Mouse (Mus musculus) layer of hippocampus, postnatal 10 days (tissue): Measurements from ENCODE around the gene Egr4. TPM values are rescaled to one million over a fixed set of nuclear protein-coding genes. Genes with fewer than 3 reads are reported as not detected.
A peak's percentile ranks its signal among the peaks of the same experiment; 100 is the strongest.

ENCODE experiments used
- DNase-seq, 2 experiments: peaks; one replicate each; pipeline ENCODE4 v3.0.0; 2021; ENCODE audit warnings: low spot score in 2 of 2
- long read RNA-seq: library from polyadenylated mRNA; stranded (forward); transcript quantifications from one replicate; pipeline ENCODE4 v2.0.0, GENCODE M21; 2023
- total RNA-seq, 2 experiments: library from RNA; stranded (reverse); gene quantifications; 2 replicates each; pipeline ENCODE4 v1.2.3; 2021

Gene Egr4
- 10 to 100 TPM; 21.3 to 22.5 TPM for total RNA-seq
- long read RNA-seq, transcript Egr4-201 (2 exons, 2,148 nt) = major isoform, 31 of 45 reads
- long read RNA-seq, partial matches to known transcripts = 0 of 45 reads
- long read RNA-seq, other reads (novel, unspliced or antisense) = 14 of 45 reads

GRCm38 (mm10) chr6:85513531-85513910, at the start of gene Egr4:
Egr4 (minus strand) TSS chr6:85513589.
- peak; percentile 75 to 82 for DNase-seq

DNA sequence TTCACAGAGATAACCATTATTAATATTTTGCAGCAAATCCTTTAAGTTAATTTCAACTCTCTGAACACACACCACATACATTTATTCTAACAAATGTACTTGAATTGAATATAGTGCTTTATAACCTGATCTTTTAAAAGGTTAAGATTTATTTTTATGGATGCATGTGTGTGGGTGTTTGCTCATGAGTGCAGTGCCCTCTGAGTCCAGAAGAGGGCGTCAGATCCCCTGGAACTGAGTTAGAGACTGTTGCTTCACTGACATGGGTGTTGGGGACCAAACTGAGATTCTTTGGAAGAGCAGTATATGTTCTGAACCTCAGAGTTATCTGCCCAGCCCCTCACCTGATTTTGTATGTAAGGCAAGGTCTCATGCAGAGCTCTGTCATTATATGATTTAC, 49.0 kb upstream of the Egr4 start:
- no peak for DNase-seq

GRCm38 (mm10) chr6:85547642-85548041, 34.3 kb upstream of the Egr4 start:
- DNase-seq = no peak

DNA sequence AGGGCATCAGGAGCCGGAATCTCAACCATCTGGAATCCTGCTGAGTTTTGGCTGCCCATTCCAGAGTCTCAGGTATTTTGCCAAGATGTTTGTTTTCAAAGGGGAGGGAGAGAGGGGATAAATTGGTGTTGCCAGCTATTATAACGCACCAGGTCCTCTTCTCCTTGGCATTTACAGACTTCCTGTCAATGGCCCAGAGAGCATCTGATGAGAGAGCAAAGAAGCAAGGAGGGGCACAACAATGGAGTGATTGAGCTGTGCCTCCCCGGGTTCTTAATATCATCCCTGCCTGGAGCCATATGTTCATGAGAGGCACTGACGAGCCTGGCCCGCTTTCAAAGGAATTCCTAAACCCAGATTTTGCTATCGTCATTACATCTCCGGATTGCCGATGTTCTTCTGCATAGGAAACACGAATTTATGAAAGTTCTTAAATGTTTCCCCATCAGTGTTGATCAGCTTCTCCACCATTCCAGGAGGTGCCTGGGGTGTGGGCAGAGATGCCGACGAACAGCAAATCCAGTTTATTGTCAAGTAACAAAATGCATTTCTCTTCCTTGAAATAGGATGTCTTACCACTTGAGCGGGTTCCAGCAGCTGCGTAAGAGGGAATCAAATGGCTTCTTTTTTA, 31.0 kb upstream of the Egr4 start:
- DNase-seq = peak; percentile 26 to 34

- no peak for DNase-seq
Observed at GRCm38 (mm10) chr6:85543351-85544175, 30.2 kb upstream of the Egr4 start.

- DNase-seq = no peak
Observed at GRCm38 (mm10) chr6:85522825-85523224, 9.4 kb upstream of the Egr4 start.

- no peak for DNase-seq
Observed at GRCm38 (mm10) chr6:85522026-85522425, 8.6 kb upstream of the Egr4 start.

DNA sequence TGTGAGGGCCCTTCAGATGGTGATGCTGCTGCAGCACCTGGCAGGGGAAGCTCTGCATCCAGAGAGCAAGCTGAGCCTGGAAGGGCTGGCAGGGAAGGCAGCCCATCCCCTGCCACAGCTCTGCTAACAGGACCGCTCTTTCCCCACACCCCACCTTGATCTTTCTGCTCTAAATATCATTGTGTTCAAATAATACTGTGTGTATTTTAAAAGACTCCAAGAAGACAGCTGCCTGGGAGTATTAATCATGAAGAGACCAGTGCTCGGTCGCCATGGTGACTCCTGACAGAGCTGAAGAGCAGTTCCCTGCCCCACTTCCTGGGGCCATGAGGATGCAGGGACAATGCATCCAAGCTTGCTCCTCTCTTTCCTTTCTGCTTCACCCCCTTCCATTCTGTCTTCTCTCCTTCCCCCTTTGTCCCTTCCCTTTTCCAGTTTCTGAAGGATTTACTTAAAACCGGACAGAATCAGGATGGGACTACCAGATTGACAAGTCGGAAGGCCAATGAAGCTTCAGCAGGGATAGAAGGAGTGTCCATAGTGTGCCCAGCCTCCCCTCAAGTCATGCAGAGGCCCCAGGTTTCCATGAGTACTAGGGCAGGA, 4.8 kb upstream of the Egr4 start:
- peak; percentile 61 to 65 for DNase-seq

GRCm38 (mm10) chr6:85515941-85516340, 2.6 kb upstream of the Egr4 start:
- no peak for DNase-seq

- DNase-seq = peak in 1 of 2 experiments; percentile 41
Observed at GRCm38 (mm10) chr6:85512577-85513530, 535 bp downstream of the Egr4 start.

DNA sequence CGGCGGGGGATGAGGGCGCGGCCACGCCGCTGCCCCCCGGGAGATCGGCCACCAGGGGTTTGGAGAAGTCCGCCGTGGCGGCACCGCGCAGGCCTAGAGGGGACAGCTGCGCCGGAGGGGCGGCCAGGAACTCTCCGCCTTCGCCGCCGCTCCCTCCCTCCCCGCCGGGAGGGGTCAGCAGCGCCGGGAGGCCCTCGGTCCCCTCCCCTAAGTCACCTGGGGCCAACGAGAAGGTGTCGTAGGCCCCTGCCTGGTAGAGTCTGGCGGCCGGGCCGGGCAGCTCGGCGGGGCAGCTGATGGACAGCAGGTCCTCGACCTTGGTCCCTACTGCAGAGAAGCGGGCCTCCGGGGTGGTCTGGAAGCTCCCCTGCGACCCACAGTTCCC, 1.3 kb downstream of the Egr4 start:
- no peak for DNase-seq

GRCm38 (mm10) chr6:85511286-85512055, 1.9 kb downstream of the Egr4 start:
- DNase-seq = peak; percentile 41 to 45

DNA sequence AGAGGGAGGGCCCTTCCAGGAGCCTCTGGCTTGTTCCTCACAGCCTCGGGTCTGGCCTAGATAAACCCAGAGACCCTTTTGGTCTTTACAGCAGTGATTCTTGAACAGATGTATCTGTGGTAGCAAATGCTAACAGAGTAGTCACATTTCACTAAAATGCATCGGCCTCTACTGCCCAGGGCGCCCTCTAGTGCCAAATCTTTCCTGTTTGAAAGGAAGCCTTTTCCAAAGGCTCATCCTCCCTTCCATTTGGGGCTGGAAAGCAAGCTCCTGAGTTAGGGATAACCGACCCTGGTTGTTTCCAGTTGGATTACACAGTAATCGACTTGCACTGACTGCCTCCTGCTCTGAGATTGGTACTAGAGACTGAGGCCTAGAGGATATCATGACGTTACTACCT, 2.9 kb downstream of the Egr4 start:
- DNase-seq = peak; percentile 82 to 85

DNA sequence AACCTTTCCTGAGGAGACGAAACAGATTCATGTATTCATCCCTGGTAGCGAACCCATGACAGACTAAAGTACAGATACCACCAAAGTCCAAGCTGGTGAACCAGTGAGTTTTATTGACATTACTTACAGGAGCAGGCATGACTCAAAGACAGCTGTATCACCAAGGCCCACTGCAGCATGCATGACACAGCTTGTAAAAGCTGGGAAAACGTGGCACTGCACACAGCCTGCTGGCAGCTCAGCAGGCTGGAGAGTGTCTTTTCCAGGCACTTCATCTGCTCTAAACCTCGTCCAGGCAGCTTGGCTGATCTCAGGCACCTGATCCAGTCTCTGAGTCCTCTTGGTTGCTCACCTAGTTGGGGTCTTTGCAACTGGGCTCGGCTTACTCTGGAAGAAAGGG, 4.8 kb downstream of the Egr4 start:
- DNase-seq = no peak

DNA sequence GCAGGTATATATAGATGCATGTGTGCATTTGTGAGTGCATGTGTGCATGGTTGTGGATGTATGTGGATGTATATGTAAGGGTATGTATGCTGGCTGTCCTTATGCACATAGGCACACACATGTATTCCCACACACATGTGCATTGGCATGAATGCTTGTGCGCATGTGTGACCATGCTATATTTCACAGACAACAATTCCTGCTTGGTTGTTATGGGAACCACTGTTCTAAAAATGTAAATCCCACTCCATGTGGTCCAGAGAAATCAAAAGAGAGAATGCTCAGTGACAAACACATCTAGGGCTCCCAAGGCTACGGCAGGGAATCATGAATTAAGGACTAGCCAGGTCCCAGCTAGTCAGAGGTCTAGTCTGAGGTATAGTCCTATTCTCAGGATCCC, 8.5 kb downstream of the Egr4 start:
- no peak for DNase-seq

DNA sequence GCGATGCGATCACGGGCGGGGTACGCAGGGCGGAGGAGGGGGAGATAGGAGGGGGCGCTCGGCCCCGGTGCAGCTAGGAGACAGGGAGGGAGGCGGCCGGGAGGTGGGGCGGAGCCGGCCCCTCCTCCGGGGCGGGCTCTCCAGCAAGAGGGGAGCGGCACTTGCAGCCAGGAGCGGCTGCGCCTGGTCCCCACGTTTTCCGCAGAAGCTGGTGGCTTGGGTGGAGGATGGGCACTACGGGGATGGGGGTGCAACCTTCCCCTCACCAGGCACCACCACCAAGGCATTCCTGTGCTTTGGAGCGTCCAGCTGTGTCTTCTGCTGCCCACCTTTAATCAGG, 10.5 kb downstream of the Egr4 start, which contains the start of gene Fbxo41:
Gene Fbxo41, minus strand, starts transcription at position 84 of the 340 bp plus-strand sequence.
- DNase-seq = peak; percentile 74 to 84

- no peak for DNase-seq
Observed at GRCm38 (mm10) chr6:85502103-85502910, 11.1 kb downstream of the Egr4 start.

- DNase-seq = peak in 1 of 2 experiments; percentile 42
Observed at GRCm38 (mm10) chr6:85501571-85502102, 11.8 kb downstream of the Egr4 start.

DNA sequence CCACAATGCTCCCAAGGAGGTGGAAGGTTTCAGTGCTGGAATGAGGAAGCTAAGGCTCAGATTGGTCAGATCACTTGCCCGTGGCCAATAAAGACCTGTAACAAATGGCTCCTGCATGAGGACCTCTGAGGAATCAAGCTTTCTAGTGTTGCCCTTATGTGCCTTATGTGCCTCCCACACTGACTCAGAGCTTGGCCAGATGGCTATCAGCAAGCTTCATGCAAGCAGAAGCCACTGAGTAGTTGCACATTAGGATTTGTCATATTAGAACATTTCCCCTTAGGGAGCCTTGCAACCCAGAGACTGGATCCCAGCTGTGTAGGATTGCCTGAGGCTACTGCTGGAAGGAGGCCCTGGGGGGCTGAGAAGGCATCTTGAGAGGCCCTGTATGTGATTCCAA, 13.0 kb downstream of the Egr4 start:
- DNase-seq = no peak
